Mouse (Mus musculus) gastrocnemius, adult 2 months (tissue): ENCODE results near the gene Pon1. TPM values are rescaled to one million over a fixed set of nuclear protein-coding genes. Genes with fewer than 3 reads are reported as not detected.

ENCODE experiments used
- DNase-seq: peaks from one replicate; pipeline ENCODE4 v3.0.0; 2022
- H3K27ac ChIP-seq: fragments of 200-600 bp; 2 replicates; pipeline ENCODE4 v1.8.1; 2022; ENCODE audit warnings: mild to moderate bottlenecking
- H3K4me3 ChIP-seq: fragments of 200-600 bp; 2 replicates; pipeline ENCODE4 v1.8.1; 2022; ENCODE audit warnings: mild to moderate bottlenecking, moderate library complexity
- CTCF ChIP-seq: fragments of 200-600 bp; IDR thresholded peaks from 2 replicates; pipeline ENCODE4 v1.8.1; 2022; ENCODE audit warnings: antibody characterized with exemption, mild to moderate bottlenecking, moderate library complexity
- intact Hi-C: fragments of 180-260 bp; cut with DNase I; formaldehyde crosslinking; loops from one replicate; pipeline ENCODE4 v1.15.1; 2025
- total RNA-seq, 2 experiments: library from RNA; stranded (reverse); gene quantifications; 2 replicates each; pipeline ENCODE4 v1.2.3; 2021

Gene Pon1
- total RNA-seq, 2 experiments from 2014 or later = 0.31 TPM; not detected in 1

- no peak for TF ChIP-seq CTCF
- Histone ChIP-seq H3K4me3 (no peak overlapping the region), H3K27ac (no peak overlapping the region)
- no peak for DNase-seq
- intact Hi-C loops = no loop called here
Observed at GRCm38 (mm10) chr6:5190761-5191160, 3.0 kb downstream of the Pon1 start.

- Histone ChIP-seq H3K4me3 (no peak overlapping the region), H3K27ac (no peak overlapping the region)
- intact Hi-C loops = no loop called here
- DNase-seq = no peak
- no peak for TF ChIP-seq CTCF
Observed at GRCm38 (mm10) chr6:5189507-5189906, 4.2 kb downstream of the Pon1 start.

GRCm38 (mm10) chr6:5188938-5189337 is 4.8 kb downstream of the Pon1 start:
- no peak for DNase-seq
- TF ChIP-seq CTCF = no peak
- H3K4me3 ChIP-seq = no peak overlapping the region
- intact Hi-C loops = no loop called here
- no peak overlapping the region for H3K27ac ChIP-seq

- intact Hi-C loops = no loop called here
- no peak overlapping the region for H3K27ac ChIP-seq
- DNase-seq = no peak
- no peak overlapping the region for H3K4me3 ChIP-seq
- TF ChIP-seq CTCF = no peak
Observed at GRCm38 (mm10) chr6:5188036-5188435, 5.7 kb downstream of the Pon1 start.

GRCm38 (mm10) chr6:5187586-5187985 is 6.2 kb downstream of the Pon1 start:
- H3K4me3 ChIP-seq = no peak overlapping the region
- intact Hi-C loops = no loop called here
- H3K27ac ChIP-seq = no peak overlapping the region
- no peak for DNase-seq
- no peak for TF ChIP-seq CTCF

GRCm38 (mm10) chr6:5186229-5186950 is 7.4 kb downstream of the Pon1 start:
- DNase-seq = no peak
- intact Hi-C loops = no loop called here
- no peak overlapping the region for H3K27ac ChIP-seq
- TF ChIP-seq CTCF = no peak
- H3K4me3 ChIP-seq = no peak overlapping the region

- no peak for TF ChIP-seq CTCF
- intact Hi-C loops = no loop called here
- no peak overlapping the region for H3K27ac ChIP-seq
- H3K4me3 ChIP-seq = no peak overlapping the region
- DNase-seq = no peak
Observed at GRCm38 (mm10) chr6:5180645-5181044, 13.1 kb downstream of the Pon1 start.

GRCm38 (mm10) chr6:5179189-5179588 is 14.6 kb downstream of the Pon1 start:
- TF ChIP-seq CTCF = no peak
- Histone ChIP-seq H3K4me3 (no peak overlapping the region), H3K27ac (no peak overlapping the region)
- intact Hi-C loops = no loop called here
- no peak for DNase-seq

GRCm38 (mm10) chr6:5177967-5178891 is 15.5 kb downstream of the Pon1 start:
- intact Hi-C loops = no loop called here
- DNase-seq = no peak
- TF ChIP-seq CTCF = no peak
- Histone ChIP-seq H3K4me3 (peak overlapping the region; percentile 38), H3K27ac (no peak overlapping the region)

- DNase-seq = no peak
- Histone ChIP-seq H3K27ac (no peak overlapping the region), H3K4me3 (peak overlapping the region; percentile 15; the same call in 1 of the 2 replicates)
- TF ChIP-seq CTCF = no peak
- intact Hi-C loops = no loop called here
Observed at GRCm38 (mm10) chr6:5174179-5174812, 19.4 kb downstream of the Pon1 start.

GRCm38 (mm10) chr6:5172571-5172970 is 21.2 kb downstream of the Pon1 start:
- TF ChIP-seq CTCF = no peak
- no peak for DNase-seq
- H3K4me3 ChIP-seq = no peak overlapping the region
- no peak overlapping the region for H3K27ac ChIP-seq
- intact Hi-C loops = no loop called here

- H3K27ac ChIP-seq = no peak overlapping the region
- no peak for DNase-seq
- no peak for TF ChIP-seq CTCF
- no peak overlapping the region for H3K4me3 ChIP-seq
- intact Hi-C loops = no loop called here
Observed at GRCm38 (mm10) chr6:5171418-5171817, 22.3 kb downstream of the Pon1 start.

GRCm38 (mm10) chr6:5168158-5168557 is 25.6 kb downstream of the Pon1 start:
- H3K27ac ChIP-seq = no peak overlapping the region
- TF ChIP-seq CTCF = no peak
- DNase-seq = no peak
- intact Hi-C loops = no loop called here
- no peak overlapping the region for H3K4me3 ChIP-seq
